Mouse (Mus musculus): ENCODE measurements around the gene Wdr81. TPM values are rescaled to one million over a fixed set of nuclear protein-coding genes. Genes with fewer than 3 reads are reported as not detected.

Wdr81 gene
- polyA plus RNA-seq, 1 experiment from 2014 or later, result 3.1 TPM

DNA sequence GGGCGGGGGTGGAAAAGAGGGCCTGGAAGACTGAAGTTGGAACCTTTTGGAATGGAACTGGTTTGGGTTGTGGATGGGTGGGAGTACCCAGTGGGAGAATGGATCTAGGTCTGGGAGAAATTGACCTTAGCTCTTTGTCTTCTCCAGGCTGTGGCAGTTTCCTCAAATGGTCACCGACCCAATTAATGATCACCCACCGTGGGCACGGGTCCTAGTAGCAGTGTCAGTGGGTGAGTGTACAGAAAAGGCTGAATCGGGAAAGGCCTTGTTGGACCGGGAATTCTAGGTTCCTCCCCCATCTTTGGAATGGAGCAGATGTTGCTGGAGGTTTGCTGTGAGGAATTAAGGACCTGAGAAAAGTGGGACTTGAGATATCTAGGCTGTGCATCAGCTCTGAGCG, 13.9 kb upstream of the Wdr81 start:
- no peak for ATAC-seq (replicated peaks; ENCODE audit: insufficient number of reproducible peaks, insufficient read depth, low FRiP score, low read depth)
- Histone ChIP-seq H3K27ac (peak overlapping the region; percentile 60; the same call in 1 of the 2 replicates), H3K4me3 (peak overlapping the region; percentile 56), H3K36me3 (peaks cover 23% of the 10 kb centered on the region), H3K4me1 (replicated peaks) (peaks cover 20% of the 10 kb centered on the region), H3K9ac (peak overlapping the region; percentile 61), H3K9me3 (replicated peaks) (no peaks in the 10 kb centered on the region), H3K27me3 (no peaks in the 10 kb centered on the region), H3K4me2 (peak overlapping the region; percentile 88)
- WGBS, result 60% methylated on average over 7 of the region's 7 CpGs

GRCm38 (mm10) chr11:75467512-75468215, 13.1 kb upstream of the Wdr81 start:
- ATAC-seq (replicated peaks; ENCODE audit: insufficient number of reproducible peaks, insufficient read depth, low FRiP score, low read depth), result peak; percentile 74
- Histone ChIP-seq H3K9ac (peak overlapping the region; percentile 61), H3K4me2 (peak overlapping the region; percentile 88), H3K36me3 (peaks cover 23% of the 10 kb centered on the region), H3K27ac (peak overlapping the region; percentile 60), H3K27me3 (no peaks in the 10 kb centered on the region), H3K4me3 (peak overlapping the region; percentile 56), H3K4me1 (replicated peaks) (peaks cover 28% of the 10 kb centered on the region), H3K9me3 (replicated peaks) (no peaks in the 10 kb centered on the region)
- 14% methylated on average over 19 of the region's 19 CpGs for WGBS

- ATAC-seq (replicated peaks; ENCODE audit: insufficient number of reproducible peaks, insufficient read depth, low FRiP score, low read depth), result no peak
- peaks cover 31% of the 10 kb centered on the region for H3K4me1 ChIP-seq (replicated peaks)
- H3K9ac ChIP-seq, result no peak overlapping the region
- no peak overlapping the region for H3K4me3 ChIP-seq
- no peaks in the 10 kb centered on the region for H3K27me3 ChIP-seq
- H3K27ac ChIP-seq, result no peak overlapping the region
- peaks cover 23% of the 10 kb centered on the region for H3K36me3 ChIP-seq
- H3K9me3 ChIP-seq (replicated peaks), result no peaks in the 10 kb centered on the region
- 98% methylated on average over 4 of the region's 4 CpGs for WGBS
- 0 out of 2 replicates have a peak overlapping the region, but pooled peaks have one; percentile 88 for H3K4me2 ChIP-seq
Observed at GRCm38 (mm10) chr11:75466731-75467505, 12.4 kb upstream of the Wdr81 start.

DNA sequence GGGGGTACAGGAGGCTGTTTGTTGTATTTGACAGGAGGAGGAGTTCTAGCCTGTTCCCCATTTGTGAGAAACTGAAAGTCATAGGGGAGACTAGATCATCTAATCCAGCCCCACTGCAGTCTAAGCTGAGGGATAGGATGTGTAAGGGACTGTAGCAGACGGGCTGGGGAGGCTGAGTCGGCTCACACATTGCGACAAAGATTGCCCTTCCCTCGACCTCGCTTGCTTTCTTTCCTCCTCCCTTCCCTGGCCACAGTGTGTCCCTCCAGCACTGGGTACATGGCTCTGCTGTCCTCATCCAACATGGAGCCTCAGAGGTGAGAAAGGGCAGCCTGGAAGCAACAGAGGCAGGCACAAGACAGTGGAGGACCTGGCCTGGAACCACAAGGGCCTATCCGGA, 10.5 kb upstream of the Wdr81 start:
- no peak for ATAC-seq (replicated peaks; ENCODE audit: insufficient number of reproducible peaks, insufficient read depth, low FRiP score, low read depth)
- no peaks in the 10 kb centered on the region for H3K9me3 ChIP-seq (replicated peaks)
- H3K36me3 ChIP-seq, result peaks cover 23% of the 10 kb centered on the region
- H3K4me1 ChIP-seq (replicated peaks), result peaks cover 35% of the 10 kb centered on the region
- no peak overlapping the region for H3K9ac ChIP-seq
- H3K27me3 ChIP-seq, result no peaks in the 10 kb centered on the region
- no peak overlapping the region for H3K27ac ChIP-seq
- WGBS, result 88% methylated on average over 6 of the region's 6 CpGs
- no peak overlapping the region for H3K4me3 ChIP-seq
- H3K4me2 ChIP-seq, result no peak overlapping the region

DNA sequence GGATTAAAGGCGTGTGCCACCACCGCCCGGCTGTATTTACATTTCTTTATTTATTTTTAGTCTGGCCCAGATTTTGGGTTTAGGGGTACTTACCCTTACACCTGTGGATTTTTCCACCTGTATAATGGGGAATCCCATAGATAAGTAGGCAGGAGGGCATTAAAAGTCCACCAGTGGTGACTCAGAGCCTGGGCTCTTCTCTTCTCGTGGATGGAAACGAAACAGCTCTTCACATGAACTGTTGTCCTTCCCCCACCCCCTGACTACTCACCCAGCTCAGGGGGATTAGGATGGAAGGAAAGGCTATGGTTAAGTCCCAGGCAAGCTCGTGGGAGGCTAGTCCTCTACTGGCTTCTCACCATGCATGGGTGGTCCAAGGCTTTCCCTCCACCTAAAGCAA, 9.9 kb upstream of the Wdr81 start:
- Histone ChIP-seq H3K9ac (no peak overlapping the region), H3K9me3 (replicated peaks) (no peaks in the 10 kb centered on the region), H3K4me1 (replicated peaks) (peaks cover 41% of the 10 kb centered on the region), H3K4me3 (no peak overlapping the region), H3K4me2 (no peak overlapping the region), H3K36me3 (peaks cover 23% of the 10 kb centered on the region), H3K27ac (no peak overlapping the region), H3K27me3 (no peaks in the 10 kb centered on the region)
- ATAC-seq (replicated peaks; ENCODE audit: insufficient number of reproducible peaks, insufficient read depth, low FRiP score, low read depth), result no peak
- WGBS, result 86% methylated on average over 6 of the region's 6 CpGs

GRCm38 (mm10) chr11:75463624-75464023, 9.1 kb upstream of the Wdr81 start:
- Histone ChIP-seq H3K9me3 (replicated peaks) (no peaks in the 10 kb centered on the region), H3K36me3 (peaks cover 23% of the 10 kb centered on the region), H3K4me2 (peak overlapping the region; percentile 78), H3K9ac (no peak overlapping the region), H3K4me3 (peak overlapping the region; percentile 80), H3K4me1 (replicated peaks) (peaks cover 49% of the 10 kb centered on the region), H3K27me3 (no peaks in the 10 kb centered on the region), H3K27ac (peak overlapping the region; percentile 94)
- 57% methylated on average over 4 of the region's 4 CpGs for WGBS
- ATAC-seq (replicated peaks; ENCODE audit: insufficient number of reproducible peaks, insufficient read depth, low FRiP score, low read depth), result no peak

DNA sequence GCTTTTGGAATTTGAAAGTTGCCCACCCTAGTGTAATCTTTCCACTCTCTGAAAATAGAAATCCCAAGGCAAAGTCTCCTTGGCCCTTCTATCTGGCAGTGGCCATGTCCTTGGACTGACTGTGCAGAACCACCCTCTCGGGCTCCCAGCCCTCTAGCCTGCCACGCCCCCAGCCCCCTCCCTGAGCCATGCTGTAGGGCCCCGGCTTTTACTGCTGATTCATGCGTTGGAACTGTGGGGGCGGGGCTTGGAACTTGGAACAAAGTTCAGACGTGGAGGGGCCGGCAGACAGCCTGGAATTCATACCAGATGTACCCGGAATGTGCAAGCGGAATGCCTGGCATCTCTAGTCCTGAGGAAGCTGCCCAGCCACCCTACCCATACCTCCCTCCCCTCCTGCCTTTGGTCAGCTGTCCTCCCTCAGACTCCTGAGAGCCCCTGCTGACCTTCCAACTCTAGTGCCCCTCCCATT, 8.4 kb upstream of the Wdr81 start:
- H3K4me2 ChIP-seq, result peak overlapping the region; percentile 78
- ATAC-seq (replicated peaks; ENCODE audit: insufficient number of reproducible peaks, insufficient read depth, low FRiP score, low read depth), result peak; percentile 52
- H3K4me1 ChIP-seq (replicated peaks), result peaks cover 45% of the 10 kb centered on the region
- WGBS, result 1% methylated on average over 9 of the region's 9 CpGs
- H3K4me3 ChIP-seq, result peak overlapping the region; percentile 80
- H3K27ac ChIP-seq, result peak overlapping the region; percentile 94
- peak overlapping the region; percentile 81 for H3K9ac ChIP-seq
- no peaks in the 10 kb centered on the region for H3K27me3 ChIP-seq
- peaks cover 23% of the 10 kb centered on the region for H3K36me3 ChIP-seq
- no peaks in the 10 kb centered on the region for H3K9me3 ChIP-seq (replicated peaks)

GRCm38 (mm10) chr11:75462253-75462783, 7.8 kb upstream of the Wdr81 start:
- Histone ChIP-seq H3K36me3 (peaks cover 23% of the 10 kb centered on the region), H3K9me3 (replicated peaks) (no peaks in the 10 kb centered on the region), H3K4me1 (replicated peaks) (peaks cover 39% of the 10 kb centered on the region), H3K4me2 (peak overlapping the region; percentile 78), H3K9ac (peak overlapping the region; percentile 81), H3K4me3 (peak overlapping the region; percentile 80), H3K27me3 (no peaks in the 10 kb centered on the region), H3K27ac (peak overlapping the region; percentile 94)
- peak; percentile 9 for ATAC-seq (replicated peaks; ENCODE audit: insufficient number of reproducible peaks, insufficient read depth, low FRiP score, low read depth)
- WGBS, result 3% methylated on average over 16 of the region's 16 CpGs

DNA sequence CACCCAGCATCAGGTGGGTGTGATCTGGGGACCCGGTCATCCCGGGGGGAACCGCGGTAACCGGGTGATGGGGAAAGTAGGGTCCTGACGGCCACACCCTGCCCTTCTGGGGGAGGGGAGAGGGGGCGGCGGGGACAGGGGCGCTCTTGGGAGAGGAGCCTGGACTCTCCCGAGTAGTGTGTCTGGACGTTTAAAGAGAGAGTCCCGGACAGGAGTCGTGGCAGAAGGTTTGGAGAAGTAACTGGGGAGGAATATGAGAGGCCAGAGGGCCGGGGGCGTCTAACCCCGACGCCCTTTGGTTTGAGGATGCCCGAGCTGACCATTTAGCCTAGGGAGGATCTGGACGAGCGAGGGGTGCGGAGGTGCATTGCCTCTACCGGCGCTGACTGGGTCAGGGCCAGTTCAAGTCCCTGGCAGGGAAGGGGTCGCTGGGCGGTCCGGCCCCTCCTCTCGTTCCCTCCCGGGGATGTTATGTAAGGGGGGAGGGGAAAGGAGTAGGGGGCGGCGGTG, 7.3 kb upstream of the Wdr81 start:
- under 1% methylated on average over 29 of the region's 30 CpGs for WGBS
- peak; percentile 0; the same call in 1 of the 2 replicates for ATAC-seq (replicated peaks; ENCODE audit: insufficient number of reproducible peaks, insufficient read depth, low FRiP score, low read depth)
- Histone ChIP-seq H3K9ac (peak overlapping the region; percentile 81), H3K27ac (peak overlapping the region; percentile 94), H3K4me1 (replicated peaks) (peaks cover 36% of the 10 kb centered on the region), H3K4me2 (peak overlapping the region; percentile 78), H3K4me3 (peak overlapping the region; percentile 80), H3K36me3 (peaks cover 21% of the 10 kb centered on the region), H3K27me3 (no peaks in the 10 kb centered on the region), H3K9me3 (replicated peaks) (no peaks in the 10 kb centered on the region)

DNA sequence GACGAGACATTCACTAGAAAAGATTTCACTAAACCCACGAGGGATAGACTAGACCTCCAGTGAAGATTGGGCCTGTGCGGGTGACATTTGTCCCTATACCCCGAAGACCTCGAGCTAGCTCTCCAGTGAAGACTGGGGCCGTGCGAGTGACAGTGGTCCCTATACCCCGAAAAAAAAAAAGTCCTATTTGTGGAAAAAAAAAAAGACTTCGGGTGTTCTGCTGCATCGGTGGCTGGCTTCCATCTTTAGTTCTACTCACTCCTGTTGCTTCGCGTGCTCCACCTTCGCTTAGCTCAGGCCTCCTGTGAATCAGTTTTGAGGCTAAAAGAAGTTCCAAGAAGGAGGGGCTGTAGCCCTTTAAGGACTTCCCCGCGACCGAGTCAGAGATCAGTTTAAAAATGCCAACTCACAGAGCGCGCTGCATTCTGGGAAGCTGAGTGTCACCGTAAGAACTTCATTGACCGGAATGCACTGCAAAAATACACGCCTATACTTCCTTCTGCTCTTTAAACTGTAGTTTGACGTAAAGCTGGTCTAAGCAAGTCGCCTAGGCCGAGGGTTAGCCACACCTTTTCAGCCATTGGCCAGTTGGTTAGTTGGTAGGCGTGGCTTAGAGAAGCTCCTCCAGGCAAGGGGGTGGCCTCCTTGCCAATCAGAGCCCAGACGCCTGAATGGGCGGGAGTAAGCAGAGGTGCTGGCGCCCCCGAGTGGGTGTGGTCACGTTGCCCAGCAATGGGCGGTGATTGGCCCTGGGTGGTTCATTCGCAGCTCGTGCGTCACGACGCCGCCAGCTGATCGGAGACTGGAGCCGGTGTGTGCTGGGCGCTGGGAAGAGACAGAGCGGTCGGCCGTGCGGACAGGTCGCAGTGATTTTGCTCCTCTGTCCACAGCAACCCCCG, 6.6 kb upstream of the Wdr81 start, which contains the start of gene Tlcd2:
Gene Tlcd2 (plus strand): TSS at position 872 of the 899 bp plus-strand sequence.
- ATAC-seq (replicated peaks; ENCODE audit: insufficient number of reproducible peaks, insufficient read depth, low FRiP score, low read depth), result peak; percentile 90
- Histone ChIP-seq H3K27ac (peak within 1 kb of the TSS; percentile 96), H3K36me3 (peaks cover 17% of the 10 kb centered on the region), H3K4me2 (peak within 1 kb of the TSS; percentile 82), H3K4me1 (replicated peaks) (peaks cover 36% of the 10 kb centered on the region), H3K9me3 (replicated peaks) (no peaks in the 10 kb centered on the region), H3K9ac (peak within 1 kb of the TSS; percentile 81), H3K4me3 (peak within 1 kb of the TSS; percentile 80), H3K27me3 (no peaks in the 10 kb centered on the region)
- WGBS, result under 1% methylated on average over 46 of the region's 46 CpGs
